In genomic region chr2:92966257-92966656, GRCm38 (mm10) we compare ENCODE assay signal across 12 mouse cellular contexts. TPM values are rescaled to one million over a fixed set of nuclear protein-coding genes. Genes with fewer than 3 reads are reported as not detected.
DNase-seq lines count a peak whose midpoint lies in the region; ATAC-seq and TF ChIP-seq lines count a peak whose summit lies in the region.
"Had no signal": no experiment of that assay in that cellular context is flagged by ENCODE, and none has a peak within 500 bp of the region (broad histone marks: within the 10 kb centered on the region; RNA-seq: fewer than 3 reads in every experiment).

No protein-coding gene starts in this region.

- H3K36me3 ChIP-seq in heart, embryonic 12.5 days: peaks cover 6% of the 10 kb centered on the region
- H3K36me3 ChIP-seq in heart, embryonic 10.5 days: peaks cover 5% of the 10 kb centered on the region; the same call in 1 of the 2 replicates
- no peaks in the 10 kb centered on the region for H3K36me3 ChIP-seq in liver, adult 2 months (ENCODE audit: control insufficient read depth, insufficient read depth, low read length)
- peaks cover 4% of the 10 kb centered on the region; the same call in 1 of the 2 replicates for H3K36me3 ChIP-seq in liver, embryonic 12.5 days
- no peaks in the 10 kb centered on the region for H3K36me3 ChIP-seq in liver, embryonic 14.5 days (replicated peaks; ENCODE audit: control insufficient read depth, insufficient read depth, low read depth)
- H3K36me3 ChIP-seq: neural tube, embryonic 12.5 days had no signal

- no peak overlapping the region for H3K4me2 ChIP-seq in heart, embryonic 12.5 days
- H3K4me2 ChIP-seq in liver, embryonic 12.5 days: no peak overlapping the region
- H3K4me2 ChIP-seq in liver, embryonic 14.5 days (ENCODE audit: low read depth): no peak overlapping the region
- H3K4me2 ChIP-seq: neural tube, embryonic 12.5 days had no signal

- H3K27ac ChIP-seq in heart, embryonic 12.5 days (ENCODE audit: poor library complexity, severe bottlenecking): no peak overlapping the region
- no peak overlapping the region for H3K27ac ChIP-seq in heart, embryonic 10.5 days
- H3K27ac ChIP-seq in liver, adult 2 months (replicated peaks; ENCODE audit: insufficient read depth, low read depth, low read length): no peak overlapping the region
- H3K27ac ChIP-seq in liver, embryonic 12.5 days: no peak overlapping the region
- H3K27ac ChIP-seq in liver, embryonic 14.5 days: no peak overlapping the region
- H3K27ac ChIP-seq: neural tube, embryonic 12.5 days had no signal

- TF ChIP-seq POLR2A in liver, adult 2 months (IDR thresholded peaks at IDR 0.05; ENCODE audit: extremely low read depth, insufficient read depth, low read length): no peak

- no peaks in the 10 kb centered on the region for H3K9me3 ChIP-seq in heart, embryonic 12.5 days (replicated peaks)
- no peaks in the 10 kb centered on the region for H3K9me3 ChIP-seq in heart, embryonic 10.5 days
- no peaks in the 10 kb centered on the region for H3K9me3 ChIP-seq in liver, embryonic 12.5 days (replicated peaks)
- no peaks in the 10 kb centered on the region for H3K9me3 ChIP-seq in liver, embryonic 14.5 days (ENCODE audit: control insufficient read depth, low read length)
- H3K9me3 ChIP-seq: neural tube, embryonic 12.5 days had no signal

- H3K4me1 ChIP-seq in heart, embryonic 12.5 days (replicated peaks): peaks cover 20% of the 10 kb centered on the region
- H3K4me1 ChIP-seq in heart, embryonic 10.5 days: peaks cover 25% of the 10 kb centered on the region
- H3K4me1 ChIP-seq in liver, adult 2 months (ENCODE audit: control insufficient read depth, insufficient read depth, low read length): no peaks in the 10 kb centered on the region
- H3K4me1 ChIP-seq in liver, embryonic 12.5 days: peaks cover 36% of the 10 kb centered on the region
- 0 out of 4 replicates have a peak, but pooled peaks cover 0 to 4% of the 10 kb centered on the region in 2 experiments for H3K4me1 ChIP-seq in liver, embryonic 14.5 days (replicated peaks; ENCODE audit: control insufficient read depth in 2 of 2, insufficient read depth in 2 of 2, low read length in 1 of 2)

- H3K9ac ChIP-seq in heart, embryonic 12.5 days: no peak overlapping the region
- H3K9ac ChIP-seq in liver, adult 2 months (ENCODE audit: low read depth, low read length): no peak overlapping the region
- no peak overlapping the region for H3K9ac ChIP-seq in liver, embryonic 12.5 days
- no peak overlapping the region for H3K9ac ChIP-seq in liver, embryonic 14.5 days (replicated peaks)
- H3K9ac ChIP-seq: neural tube, embryonic 12.5 days had no signal

- ATAC-seq in heart, embryonic 12.5 days (ENCODE audit: insufficient number of reproducible peaks, low FRiP score): peak; percentile 52; the same call in 1 of the 2 replicates
- ATAC-seq in liver, embryonic 12.5 days: no peak
- ATAC-seq in liver, embryonic 14.5 days (ENCODE audit: insufficient read depth): no peak

- no peak for TF ChIP-seq EP300 in liver, embryonic 14.5 days (IDR thresholded peaks at IDR 0.05; ENCODE audit: low read depth)

- no peaks in the 10 kb centered on the region for H3K79me2 ChIP-seq in liver, adult 2 months (ENCODE audit: control insufficient read depth, insufficient read depth, low read length)

- TF ChIP-seq CTCF in liver, adult 2 months (IDR thresholded peaks at IDR 0.05; ENCODE audit: low read depth, low read length): 0 out of 2 replicates have a peak, but pooled peaks have one; percentile 3
- TF ChIP-seq CTCF in liver, embryonic 14.5 days (IDR thresholded peaks at IDR 0.05; ENCODE audit: low read depth): peak; percentile 36; the same call in 1 of the 2 replicates

- no peak for DNase-seq in heart, embryonic 10.5 days (ENCODE audit: low spot score)
- no peak for DNase-seq in liver, adult 2 months (ENCODE audit: extremely low read depth, low read depth, low spot score)
- DNase-seq in ES-CJ7 (ENCODE audit: low read depth, low spot score): peak; percentile 45
- no peak for DNase-seq in liver, embryonic 14.5 days (ENCODE audit: low read depth in 3 of 3, low spot score in 3 of 3)
- no peak for DNase-seq in urinary bladder, postnatal 14 days (ENCODE audit: low spot score)
- DNase-seq in urinary bladder, postnatal 25 days (ENCODE audit: low spot score): no peak

- H3K4me3 ChIP-seq in heart, embryonic 12.5 days: no peak overlapping the region
- no peak overlapping the region for H3K4me3 ChIP-seq in heart, embryonic 10.5 days
- no peak overlapping the region for H3K4me3 ChIP-seq in liver, adult 2 months (ENCODE audit: insufficient read depth, low read depth, low read length)
- H3K4me3 ChIP-seq in liver, embryonic 12.5 days: no peak overlapping the region
- H3K4me3 ChIP-seq in liver, embryonic 14.5 days (ENCODE audit: insufficient read depth in 1 of 2, low read depth in 2 of 2, low read length in 2 of 2): no peak overlapping the region
- H3K4me3 ChIP-seq: neural tube, embryonic 12.5 days had no signal

- no peaks in the 10 kb centered on the region for H3K27me3 ChIP-seq in heart, embryonic 12.5 days (replicated peaks)
- H3K27me3 ChIP-seq in heart, embryonic 10.5 days (ENCODE audit: insufficient read depth, poor library complexity, severe bottlenecking): no peaks in the 10 kb centered on the region
- H3K27me3 ChIP-seq in liver, adult 2 months (ENCODE audit: control insufficient read depth, insufficient read depth, low read length): no peaks in the 10 kb centered on the region
- H3K27me3 ChIP-seq in liver, embryonic 12.5 days (replicated peaks): no peaks in the 10 kb centered on the region
- H3K27me3 ChIP-seq in liver, embryonic 14.5 days (ENCODE audit: control insufficient read depth, insufficient read depth, low read length): no peaks in the 10 kb centered on the region
- H3K27me3 ChIP-seq: neural tube, embryonic 12.5 days had no signal

- WGBS in heart, embryonic 12.5 days: 62% methylated on average over 8 of the region's 8 CpGs
- WGBS in heart, embryonic 10.5 days: 46% methylated on average over 8 of the region's 8 CpGs
- 66% methylated on average over 8 of the region's 8 CpGs for WGBS in liver, adult 2 months
- 59% methylated on average over 8 of the region's 8 CpGs for WGBS in liver, embryonic 12.5 days (ENCODE audit: insufficient replicate concordance)
- 62% methylated on average over 8 of the region's 8 CpGs for WGBS in liver, embryonic 14.5 days (ENCODE audit: insufficient replicate concordance)

RNA-seq across cellular contexts. Expression of gene Syt13, which starts 51.4 kb away (rescaled TPM):
- 0.52 and 0.63 TPM in 2 replicates for polyA plus RNA-seq in heart, embryonic 12.5 days (2016; fragmentation: Nextera tagmentation; extraction: Ambion mirVana)
- 0.92 and 1.2 TPM in 2 replicates for polyA plus RNA-seq in heart, embryonic 10.5 days (2016; fragmentation: Nextera tagmentation; extraction: Ambion mirVana)
- total RNA-seq in liver, adult 2 months (2014; rRNA removed): 0.07 TPM in 1 of 2 replicates, not detected in the other
- 0.02 TPM in 1 of 2 replicates, not detected in the other for polyA plus RNA-seq in liver, adult 2 months (2012; rRNA removed)
- 0.43 and 0.44 TPM in 2 replicates for polyA plus RNA-seq in liver, embryonic 12.5 days (2016; fragmentation: Nextera tagmentation; extraction: Ambion mirVana)
- polyA plus RNA-seq in liver, embryonic 14.5 days (2012; rRNA removed): 0.07 and 0.13 TPM in 2 replicates
- 0.05 and 0.06 TPM in 2 replicates for polyA plus RNA-seq in liver, embryonic 14.5 days (2014; fragmentation: Nextera tagmentation; extraction: Ambion mirVana)
- total RNA-seq: common myeloid progenitor, adult 5-6 weeks; megakaryocyte, adult 5-6 weeks; MEL had no signal
